Mouse (Mus musculus) mesoderm, embryonic 11.5 days (tissue): ENCODE data around the gene Tomm7.
"Not testable (repeated sequence)": the region's sequence is repeated elsewhere in the genome, so short reads cannot be mapped to it uniquely, and the experiment has no call there.

ENCODE experiments used
- DNase-seq: peaks from one replicate; pipeline ENCODE4 v3.0.0-alpha.2; 2012; ENCODE audit warnings: low read depth, low spot score

Tomm7 gene

GRCm38 (mm10) chr5:23843674-23844530 lies at the start of gene Tomm7:
TSS of gene Tomm7 (minus strand) at chr5:23844161.
- DNase-seq = peak; percentile 99

GRCm38 (mm10) chr5:23893156-23893863 lies 49.3 kb upstream of the Tomm7 start:
- DNase-seq = no peak

DNA sequence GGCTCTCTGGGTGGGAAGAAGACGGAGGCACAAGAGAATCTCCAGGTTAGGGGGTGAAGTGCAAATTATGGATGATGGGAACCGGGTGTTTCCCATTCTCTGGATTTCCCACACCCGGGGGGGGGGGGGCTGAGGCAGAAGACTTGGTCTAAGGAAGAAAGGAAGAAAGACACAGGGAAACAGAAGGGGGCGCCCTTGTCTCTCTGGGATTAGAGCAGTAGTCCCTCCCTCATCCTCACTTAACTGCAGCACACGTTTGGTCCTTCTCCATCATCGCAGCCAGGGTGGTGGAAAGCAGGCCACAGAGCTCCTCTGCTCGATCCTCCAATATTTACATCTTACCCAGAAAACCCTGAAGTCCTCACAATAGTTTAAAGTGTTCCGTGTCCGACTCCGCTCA lies 46.8 kb upstream of the Tomm7 start:
- DNase-seq = peak; percentile 36

- no peak for DNase-seq
These were observed 45.5 kb upstream of the Tomm7 start for GRCm38 (mm10) chr5:23889461-23889860.

DNA sequence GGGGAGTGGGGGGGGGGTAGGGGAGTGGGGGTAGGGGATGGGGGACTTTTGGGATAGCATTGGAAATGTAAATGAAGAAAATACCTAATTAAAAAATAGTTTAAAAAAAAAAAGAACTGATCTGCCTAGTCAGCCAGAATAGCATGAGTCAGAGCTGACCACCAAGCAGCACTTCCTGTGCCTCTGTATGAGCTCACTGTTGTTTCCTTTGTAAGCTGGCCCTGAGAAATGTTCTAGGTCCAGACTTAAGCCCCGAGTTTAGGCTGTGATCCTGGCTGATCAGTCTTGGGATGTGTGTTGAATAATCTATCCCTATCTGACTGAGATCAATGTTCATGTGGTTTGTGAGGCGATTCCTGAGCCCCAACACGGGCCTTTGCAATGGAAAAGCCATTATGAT lies 43.1 kb upstream of the Tomm7 start:
- DNase-seq = no peak

DNA sequence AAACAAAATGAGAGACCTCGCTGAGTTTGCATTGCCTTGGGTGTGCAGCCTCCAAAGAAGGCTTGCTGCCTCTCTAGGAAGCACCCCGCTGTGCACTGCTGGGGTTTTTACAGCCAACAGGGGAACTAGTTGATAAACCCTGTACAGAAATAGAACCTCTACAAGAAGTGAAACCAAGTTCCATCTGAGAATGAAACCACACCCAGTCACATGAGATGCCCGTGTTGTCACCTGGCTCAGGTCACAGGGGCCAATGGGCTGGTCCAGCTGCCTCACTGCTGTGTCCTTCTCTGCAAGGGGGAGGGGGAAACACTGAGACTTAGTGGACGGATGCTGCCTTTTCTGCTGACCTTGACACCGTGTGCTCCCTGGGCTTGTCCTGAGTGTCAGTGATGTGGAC lies 30.5 kb upstream of the Tomm7 start:
- DNase-seq = no peak

DNA sequence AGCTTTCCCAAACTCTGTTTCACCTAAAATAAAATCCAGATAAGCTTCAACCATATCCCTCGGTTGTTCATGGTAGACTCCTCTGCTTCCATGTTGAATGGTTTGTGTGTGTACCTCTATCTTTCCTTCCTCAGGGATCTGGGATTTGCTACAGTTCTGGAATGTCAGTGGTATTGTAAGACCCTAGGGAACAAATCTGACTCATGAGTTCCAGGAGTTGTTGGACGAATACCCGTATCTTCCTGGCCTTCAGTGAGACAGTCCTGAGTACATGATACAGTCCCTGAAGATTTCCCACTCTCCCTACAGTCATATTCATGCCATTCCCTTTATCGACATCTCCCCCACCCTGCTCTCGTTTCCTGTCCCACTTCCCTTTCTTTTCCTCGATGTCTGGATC lies 28.6 kb upstream of the Tomm7 start:
- no peak for DNase-seq

GRCm38 (mm10) chr5:23871323-23871722 lies 27.4 kb upstream of the Tomm7 start:
- DNase-seq = not testable (repeated sequence)

DNA sequence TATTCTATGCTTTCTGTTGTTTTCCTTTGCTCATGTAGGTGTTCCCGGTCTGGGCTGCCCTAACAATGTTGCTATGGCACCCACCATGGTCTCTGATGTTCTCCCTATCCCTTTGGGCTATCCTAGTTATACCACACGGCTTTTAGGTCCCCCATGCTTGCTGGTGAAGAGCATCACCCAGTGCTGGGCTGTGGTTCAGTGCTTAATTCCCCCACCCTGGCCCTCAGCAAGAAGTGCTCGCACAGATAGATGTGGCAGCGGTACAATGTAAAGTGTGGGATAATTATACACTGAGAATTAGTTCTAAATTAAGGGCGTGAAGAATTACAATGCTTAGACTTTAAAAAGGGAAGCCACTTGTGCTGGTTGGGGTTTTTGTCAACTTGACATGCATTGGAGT lies 22.0 kb upstream of the Tomm7 start:
- no peak for DNase-seq

GRCm38 (mm10) chr5:23864054-23864965 lies 20.3 kb upstream of the Tomm7 start:
- DNase-seq = no peak

- DNase-seq = no peak
These were observed 19.4 kb upstream of the Tomm7 start for GRCm38 (mm10) chr5:23863166-23864053.

- DNase-seq = no peak
These were observed 18.3 kb upstream of the Tomm7 start for GRCm38 (mm10) chr5:23862291-23862690.

- no peak for DNase-seq
These were observed 17.8 kb upstream of the Tomm7 start for GRCm38 (mm10) chr5:23861721-23862120.

DNA sequence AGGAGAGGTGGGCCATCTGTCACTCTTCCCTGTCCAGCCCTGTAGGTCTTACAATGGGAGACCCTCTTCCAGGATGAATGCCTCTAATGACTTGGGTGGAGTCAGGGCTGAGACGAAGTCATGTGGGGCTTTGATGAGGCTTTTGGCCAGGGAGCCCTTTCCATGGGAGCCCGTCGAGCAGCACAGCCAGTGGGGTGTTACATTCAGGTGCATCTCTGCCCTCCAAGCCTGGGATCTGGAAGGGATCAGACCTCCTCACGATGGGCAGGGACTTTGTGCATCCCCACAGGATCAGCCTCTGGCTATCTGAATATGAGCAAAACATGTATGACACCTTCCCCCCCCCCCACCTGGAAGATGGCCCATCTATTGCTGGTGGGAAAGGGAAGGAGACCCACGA lies 15.9 kb upstream of the Tomm7 start:
- no peak for DNase-seq

DNA sequence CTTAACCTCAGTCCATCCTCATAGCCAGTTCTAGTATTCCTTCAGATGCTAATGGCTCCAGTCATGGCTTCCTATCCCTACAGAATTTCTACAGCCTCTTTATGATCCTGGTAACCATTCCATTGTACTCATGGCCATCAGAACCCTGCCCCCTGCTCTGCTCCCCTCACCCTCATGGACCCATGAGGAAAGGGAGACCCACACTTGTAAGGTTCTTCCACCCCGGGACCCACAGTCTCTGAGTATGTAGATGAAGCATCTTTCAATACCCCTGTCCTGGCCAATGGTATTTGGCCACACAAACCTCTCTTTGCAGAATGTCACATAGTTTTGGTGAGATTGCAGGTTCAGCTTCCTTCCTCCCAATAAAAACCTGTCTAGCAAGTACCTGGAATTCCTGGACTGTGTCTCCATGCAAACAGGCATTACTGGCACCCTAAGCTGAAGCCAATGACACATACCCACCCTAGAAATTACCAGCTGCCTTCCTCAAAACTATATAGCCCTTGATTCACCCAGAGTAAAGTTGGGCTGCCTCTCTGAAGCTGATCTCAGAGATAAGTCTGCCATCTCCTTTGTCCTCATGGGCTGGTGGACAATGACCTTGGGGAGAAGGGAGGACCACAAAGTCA lies 15.2 kb upstream of the Tomm7 start:
- DNase-seq = no peak

GRCm38 (mm10) chr5:23858643-23859042 lies 14.7 kb upstream of the Tomm7 start:
- DNase-seq = no peak

- DNase-seq = no peak
These were observed 14.0 kb upstream of the Tomm7 start for GRCm38 (mm10) chr5:23858001-23858400.

DNA sequence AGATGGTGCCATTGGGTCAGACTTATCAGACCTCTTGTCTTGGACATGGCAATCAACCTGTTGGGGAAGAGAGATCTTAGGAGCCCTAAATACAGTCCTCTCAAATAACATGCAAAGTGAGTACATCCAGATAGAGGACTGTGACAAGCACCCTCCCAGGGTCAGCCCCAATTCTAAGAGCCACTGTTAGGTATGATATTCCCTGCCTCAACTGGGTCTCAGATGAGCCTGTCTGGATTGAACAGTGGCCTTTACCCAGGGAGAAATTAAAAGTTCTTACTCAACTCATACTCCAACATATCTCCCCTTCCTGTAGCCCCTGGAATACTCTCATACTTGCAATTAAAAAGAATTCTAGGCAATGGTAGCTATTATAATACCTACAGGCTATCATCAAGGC lies 13.2 kb upstream of the Tomm7 start:
- no peak for DNase-seq

- no peak for DNase-seq
These were observed 12.2 kb upstream of the Tomm7 start for GRCm38 (mm10) chr5:23856164-23856563.

DNA sequence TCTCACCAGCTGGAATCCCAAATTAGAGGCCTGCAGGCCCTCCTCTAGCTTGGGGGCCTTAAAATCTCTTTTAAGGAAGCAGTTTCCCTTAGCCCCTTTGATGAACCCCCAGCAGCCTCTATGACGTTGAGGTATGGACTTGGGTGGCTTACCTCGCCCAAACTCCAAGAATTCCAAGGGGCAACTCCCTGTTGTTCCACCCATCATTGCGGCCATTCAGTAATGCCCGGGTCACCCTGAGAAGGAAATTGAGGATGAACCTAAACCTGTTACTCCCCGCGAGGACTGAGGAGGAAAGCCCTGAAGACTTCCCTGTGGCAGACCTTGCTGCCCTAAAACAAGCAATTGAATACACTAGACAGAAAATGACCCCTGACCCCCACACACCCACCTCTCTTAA lies 11.5 kb upstream of the Tomm7 start:
- DNase-seq = no peak
